Mouse (Mus musculus) small intestine, adult 2 months (tissue): ENCODE results near the gene Glrx5. TPM values are rescaled to one million over a fixed set of nuclear protein-coding genes. Genes with fewer than 3 reads are reported as not detected.

Experiments used
- H3K27ac ChIP-seq: fragments of 200-500 bp; 2 replicates; pipeline ENCODE4 v1.5.1; 2012; ENCODE audit warnings: low read depth, low read length, control low read depth, inconsistent platforms; ENCODE audit not compliant: insufficient read depth
- H3K27me3 ChIP-seq: fragments of 200-500 bp; 2 replicates; pipeline ENCODE4 v1.6.1; 2012; ENCODE audit warnings: mild to moderate bottlenecking, moderate library complexity, low read length, inconsistent platforms; ENCODE audit not compliant: control insufficient read depth, insufficient read depth
- H3K36me3 ChIP-seq: fragments of 200-500 bp; 2 replicates; pipeline ENCODE4 v1.6.1; 2012; ENCODE audit warnings: mild to moderate bottlenecking, low read length, control low read depth, inconsistent platforms; ENCODE audit not compliant: control insufficient read depth, insufficient read depth
- H3K4me1 ChIP-seq: fragments of 200-500 bp; 2 replicates; pipeline ENCODE4 v1.6.1; 2012; ENCODE audit warnings: low read length, inconsistent platforms, mixed read lengths; ENCODE audit not compliant: control insufficient read depth, insufficient read depth, insufficient read length
- H3K4me3 ChIP-seq: fragments of 200-500 bp; 2 replicates; pipeline ENCODE4 v1.5.1; 2012; ENCODE audit warnings: low read depth, mild to moderate bottlenecking, control low read depth, inconsistent platforms, low read length, moderate library complexity
- CTCF ChIP-seq: fragments of 200-500 bp; IDR thresholded peaks from 2 replicates; pipeline ENCODE4 v1.5.1; 2012; ENCODE audit warnings: low read depth, mild to moderate bottlenecking, control low read depth, inconsistent platforms, low read length, moderate library complexity, mixed read lengths; ENCODE audit not compliant: insufficient replicate concordance, insufficient read length; ENCODE audit errors: extremely low read depth
- POLR2A ChIP-seq: fragments of 200-500 bp; IDR thresholded peaks from 2 replicates; pipeline ENCODE4 v1.6.1; 2012; ENCODE audit warnings: low read depth, mild to moderate bottlenecking, control low read depth, inconsistent platforms, low read length, moderate library complexity
- WGBS: fragments of 180-500 bp; shearing (Covaris S2); methylation state at CpG from one replicate; pipeline ENCODE4 v1.1.7; 2018; 5-methylcytosine and 5-hydroxymethylcytosine counted together
- polyA plus RNA-seq: library from polyadenylated mRNA; depleted of rRNA; stranded (reverse); fragments of >200 nt; gene quantifications from 2 replicates; pipeline ENCODE4 v1.2.3, GENCODE M21; 2012

The Glrx5 gene
- polyA plus RNA-seq, 1 experiment: 82.0 TPM

DNA sequence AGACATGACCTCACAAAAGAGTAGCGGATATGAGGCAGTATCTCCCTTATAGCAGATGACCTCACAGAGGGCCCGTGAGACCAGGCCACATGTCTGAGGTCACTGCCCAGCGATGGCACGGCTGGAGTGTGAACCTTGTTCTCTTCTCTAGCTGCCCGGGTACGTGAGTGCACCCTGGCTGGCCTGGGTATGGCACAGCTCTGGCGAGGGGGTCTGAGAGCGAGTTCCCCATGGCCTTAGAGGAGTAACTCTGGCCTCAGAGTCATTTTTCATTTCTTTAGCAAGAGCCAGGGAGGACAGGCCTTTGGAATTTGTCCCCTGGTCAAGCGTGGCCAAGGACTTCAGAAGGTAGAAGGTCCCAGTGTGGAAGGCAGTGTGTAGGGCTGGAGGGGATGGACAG is 12.3 kb downstream of the Glrx5 start:
- Histone ChIP-seq H3K4me3 (no peak overlapping the region), H3K27ac (no peak overlapping the region), H3K27me3 (no peaks in the 10 kb centered on the region), H3K4me1 (peaks cover under 1% of the 10 kb centered on the region), H3K36me3 (peaks cover 21% of the 10 kb centered on the region)
- whole genome bisulfite sequencing: 81% methylated on average over 9 of the region's 9 CpGs
- no peak for TF ChIP-seq CTCF
- no peak for TF ChIP-seq POLR2A

DNA sequence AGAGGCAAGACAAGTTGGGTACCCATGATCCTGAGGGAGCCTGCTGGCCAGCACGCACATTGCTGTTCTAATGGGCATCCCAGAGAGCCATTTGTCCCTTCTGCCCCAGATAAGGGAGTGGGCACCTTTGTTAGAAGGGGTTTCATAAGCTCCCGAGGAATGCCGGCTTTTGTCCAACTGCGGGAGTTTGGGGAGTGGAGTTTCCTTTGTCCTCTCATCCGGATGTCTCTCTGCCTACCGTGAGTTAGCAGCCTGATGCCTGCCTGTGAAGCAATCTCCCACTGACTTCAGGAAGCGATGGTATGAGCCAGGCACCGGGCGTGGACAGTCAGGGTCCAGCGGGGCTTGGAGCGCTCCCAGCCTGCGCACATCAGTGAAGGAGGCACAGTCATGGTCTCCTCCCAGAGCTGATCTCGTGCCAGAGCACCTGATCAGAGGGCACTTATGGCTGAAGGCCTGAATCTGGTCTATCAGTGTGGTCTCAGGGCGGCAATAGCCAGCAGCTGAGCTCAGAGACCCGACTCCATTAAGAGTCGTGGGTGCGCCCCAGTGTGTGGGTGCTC is 15.9 kb downstream of the Glrx5 start:
- no peaks in the 10 kb centered on the region; the same call in 1 of the 2 replicates for H3K4me1 ChIP-seq
- H3K36me3 ChIP-seq: no peaks in the 10 kb centered on the region
- TF ChIP-seq CTCF (no peak), POLR2A (no peak)
- WGBS: 57% methylated on average over 17 of the region's 17 CpGs
- no peak overlapping the region for H3K27ac ChIP-seq
- H3K27me3 ChIP-seq: no peaks in the 10 kb centered on the region
- H3K4me3 ChIP-seq: no peak overlapping the region

DNA sequence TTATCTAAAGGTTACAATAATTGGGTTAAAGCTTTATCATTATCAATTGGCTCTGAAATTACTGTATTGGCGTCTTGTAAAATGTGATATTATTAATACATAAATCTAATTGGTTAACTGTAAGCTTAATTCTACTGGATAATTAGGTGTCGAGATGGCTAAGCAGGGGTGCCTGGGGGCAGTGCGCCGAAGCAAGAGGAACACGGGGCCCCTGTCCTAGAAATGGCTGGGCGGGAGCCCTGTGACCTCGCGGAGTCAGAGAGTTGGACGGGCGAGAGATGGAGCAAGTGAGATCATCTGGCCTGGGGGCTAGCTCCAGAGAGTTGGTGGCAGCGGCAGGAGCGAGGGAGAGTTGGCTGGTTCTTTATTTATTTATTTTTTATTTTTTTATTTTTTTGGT is 17.3 kb downstream of the Glrx5 start:
- no peak overlapping the region for H3K27ac ChIP-seq
- WGBS: 72% methylated on average over 12 of the region's 12 CpGs

DNA sequence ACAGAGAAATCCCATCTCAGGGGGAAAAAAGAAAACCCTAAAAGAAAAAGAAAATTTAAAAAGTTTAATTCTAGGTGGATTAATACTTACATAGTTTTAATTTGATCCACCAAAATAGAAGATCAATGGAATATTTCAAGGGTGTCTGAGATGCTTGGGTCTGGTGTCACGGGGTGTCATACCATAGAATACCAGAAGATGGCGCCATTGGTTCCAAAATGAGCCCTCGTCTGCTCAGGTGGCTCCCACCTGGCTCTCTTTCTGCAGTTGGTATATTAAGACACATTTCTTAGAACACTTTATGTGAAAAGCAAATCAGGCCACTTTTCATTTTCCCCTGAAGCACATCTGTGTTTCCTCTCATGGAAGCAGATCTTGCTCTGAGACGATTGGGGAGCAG is 18.4 kb downstream of the Glrx5 start:
- 17% methylated on average over 4 of the region's 4 CpGs for WGBS
- no peaks in the 10 kb centered on the region for H3K4me1 ChIP-seq
- no peak overlapping the region for H3K27ac ChIP-seq
- no peak overlapping the region for H3K4me3 ChIP-seq
- no peaks in the 10 kb centered on the region for H3K27me3 ChIP-seq
- H3K36me3 ChIP-seq: no peaks in the 10 kb centered on the region
- TF ChIP-seq POLR2A (no peak), CTCF (peak; percentile 77; the same call in 1 of the 2 replicates)

More for the DNA sequence above, 17.3 kb downstream of the Glrx5 start:
- no peaks in the 10 kb centered on the region for H3K36me3 ChIP-seq
- TF ChIP-seq CTCF (no peak), POLR2A (no peak)
- no peaks in the 10 kb centered on the region for H3K4me1 ChIP-seq
- H3K27me3 ChIP-seq: no peaks in the 10 kb centered on the region
- no peak overlapping the region for H3K4me3 ChIP-seq

DNA sequence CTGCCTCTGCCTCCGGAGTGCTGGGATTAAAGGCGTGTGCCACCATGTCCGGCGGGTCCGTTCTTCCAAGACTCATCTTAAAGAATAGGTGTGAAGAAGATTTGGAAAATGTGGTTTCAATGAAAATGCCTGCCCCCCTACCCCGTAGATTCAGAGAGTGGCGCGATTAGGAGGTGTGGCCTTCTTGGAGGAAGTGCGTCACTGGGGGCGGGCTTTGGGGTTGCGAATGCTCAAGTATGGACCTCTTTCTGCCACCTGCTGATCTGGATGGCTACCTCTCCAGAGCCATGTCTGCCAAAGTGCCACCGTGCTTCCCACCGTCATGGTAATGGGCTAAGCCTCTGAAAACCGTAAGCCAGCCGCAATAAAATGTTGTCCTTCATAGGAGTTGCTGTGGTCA is 21.6 kb downstream of the Glrx5 start:
- no peaks in the 10 kb centered on the region for H3K4me1 ChIP-seq
- H3K27ac ChIP-seq: no peak overlapping the region
- H3K36me3 ChIP-seq: no peaks in the 10 kb centered on the region
- 92% methylated on average over 15 of the region's 15 CpGs for WGBS
- H3K27me3 ChIP-seq: no peaks in the 10 kb centered on the region
- H3K4me3 ChIP-seq: no peak overlapping the region
- no peak for TF ChIP-seq CTCF
- no peak for TF ChIP-seq POLR2A

DNA sequence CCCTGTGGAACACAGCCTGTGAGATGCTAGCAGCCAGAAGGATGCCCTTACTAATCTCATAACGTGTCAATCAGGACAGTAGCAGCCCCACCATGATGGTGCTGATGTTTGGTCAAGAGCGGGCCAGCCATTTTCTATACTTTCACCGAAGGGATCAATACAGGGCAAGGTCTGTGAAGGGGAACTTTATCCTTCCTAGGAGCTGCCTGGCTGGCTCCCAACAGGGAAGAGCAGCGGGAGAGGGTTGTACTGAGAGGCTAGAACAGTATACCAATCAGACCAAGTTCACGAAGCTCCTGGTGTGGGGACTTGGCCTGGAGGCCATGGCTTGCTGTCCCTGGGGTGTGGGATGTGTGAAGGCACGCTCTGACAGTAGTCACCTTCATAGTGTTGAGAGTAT is 22.8 kb downstream of the Glrx5 start:
- Histone ChIP-seq H3K4me1 (no peaks in the 10 kb centered on the region), H3K36me3 (no peaks in the 10 kb centered on the region), H3K27ac (no peak overlapping the region), H3K27me3 (no peaks in the 10 kb centered on the region), H3K4me3 (no peak overlapping the region)
- 59% methylated on average over 6 of the region's 6 CpGs for WGBS
- TF ChIP-seq CTCF: no peak
- no peak for TF ChIP-seq POLR2A

DNA sequence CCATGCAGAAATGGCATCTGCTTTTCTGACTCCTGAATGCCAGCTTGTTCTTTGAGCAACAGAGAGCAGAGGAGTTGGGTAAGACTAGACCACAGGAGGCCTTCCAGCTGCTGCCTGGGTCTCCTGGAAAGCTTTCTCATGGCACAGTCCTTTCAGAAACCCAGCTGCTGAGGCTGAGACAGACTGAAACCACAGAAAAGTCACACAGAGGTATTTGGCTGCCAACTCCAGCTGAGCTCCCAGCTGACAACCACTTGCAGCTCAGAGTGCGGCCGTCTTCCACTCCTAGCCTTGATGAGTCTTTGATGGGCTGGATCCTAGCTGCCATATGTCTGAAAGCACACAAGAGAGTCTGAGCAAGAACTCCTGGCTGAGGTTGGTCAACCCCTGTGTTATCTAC is 27.5 kb downstream of the Glrx5 start:
- Histone ChIP-seq H3K4me1 (no peaks in the 10 kb centered on the region), H3K4me3 (no peak overlapping the region), H3K36me3 (no peaks in the 10 kb centered on the region), H3K27me3 (no peaks in the 10 kb centered on the region), H3K27ac (no peak overlapping the region)
- 89% methylated on average over 2 of the region's 2 CpGs for WGBS
- TF ChIP-seq POLR2A (no peak), CTCF (no peak)

DNA sequence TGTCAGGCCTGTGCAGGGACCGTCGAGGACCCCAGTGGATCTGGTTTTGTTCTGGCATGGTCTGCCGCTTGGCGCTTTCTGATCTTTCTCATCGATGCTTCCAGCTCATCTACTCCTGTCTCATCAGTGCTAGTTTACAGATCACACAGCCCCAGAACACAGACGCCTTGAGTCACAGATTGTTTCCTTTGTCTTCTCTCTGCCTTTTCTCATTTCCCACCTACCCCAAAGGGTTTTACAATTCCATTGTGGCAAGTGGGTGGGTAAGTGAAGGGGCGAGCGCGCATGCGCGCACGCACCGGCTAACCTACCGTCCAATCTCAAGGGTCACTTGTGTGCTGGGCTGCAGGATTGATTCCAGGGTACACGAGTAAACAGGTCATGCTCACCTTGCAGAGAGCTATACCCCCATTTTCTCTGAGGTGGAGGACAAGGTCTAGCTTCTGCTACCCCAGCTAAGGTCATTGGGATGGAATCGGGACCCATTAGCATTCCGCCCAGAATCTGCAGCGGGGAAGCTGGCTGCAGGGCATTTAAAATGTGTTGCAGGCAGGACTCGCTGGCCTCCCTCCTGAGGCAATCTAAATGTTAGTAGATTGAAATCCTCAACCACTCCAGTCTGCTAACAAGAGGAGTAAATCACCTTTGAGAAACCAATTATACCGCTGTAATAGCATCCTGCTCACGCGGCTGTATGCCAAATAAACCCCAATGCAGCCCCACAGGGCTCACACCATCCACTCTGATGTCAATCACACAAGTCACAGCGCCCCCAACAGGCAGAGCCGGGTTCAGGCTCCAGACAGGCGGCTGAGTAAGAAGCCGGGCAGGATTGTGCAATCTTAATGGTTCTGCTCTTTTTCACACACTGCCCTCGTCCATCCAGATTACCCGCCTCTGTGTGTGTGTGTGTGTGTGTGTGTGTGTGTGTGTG is 31.0 kb downstream of the Glrx5 start:
- no peaks in the 10 kb centered on the region for H3K4me1 ChIP-seq
- H3K27ac ChIP-seq: no peak overlapping the region
- TF ChIP-seq CTCF (no peak), POLR2A (no peak)
- no peaks in the 10 kb centered on the region for H3K36me3 ChIP-seq
- no peaks in the 10 kb centered on the region for H3K27me3 ChIP-seq
- 46% methylated on average over 28 of the region's 28 CpGs for WGBS
- H3K4me3 ChIP-seq: no peak overlapping the region
